ENCODE assay signal across 8 mouse cellular contexts in genomic region chr9:14175041-14175881, GRCm38 (mm10).
DNase-seq lines count a peak whose midpoint lies in the region; ATAC-seq and TF ChIP-seq lines count a peak whose summit lies in the region.

No protein-coding gene starts in this region.

- no peaks in the 10 kb centered on the region for H3K79me2 ChIP-seq in myocyte (ENCODE audit: control insufficient read depth, insufficient read depth)

- H3K36me3 ChIP-seq in embryonic facial prominence, embryonic 15.5 days, result no peaks in the 10 kb centered on the region
- H3K36me3 ChIP-seq in myocyte (ENCODE audit: control insufficient read depth, insufficient read depth), result no peaks in the 10 kb centered on the region

- no peak for TF ChIP-seq POLR2A in myocyte (IDR thresholded peaks at IDR 0.05; ENCODE audit: insufficient read length, low read depth)

- no peak overlapping the region for H3K9ac ChIP-seq in embryonic facial prominence, embryonic 15.5 days

- ATAC-seq in embryonic facial prominence, embryonic 15.5 days (ENCODE audit: insufficient number of reproducible peaks, low FRiP score, low TSS enrichment, low read depth), result no peak

- intact Hi-C loops in left cerebral cortex, adult 2 months (cut with DNase I), result loop anchor here (2.0 kb wide), 1 partner anchor 102 kb away; no protein-coding TSS in a partner anchor

- H3ac ChIP-seq in myocyte (ENCODE audit: control insufficient read depth, insufficient read length), result no peak overlapping the region

- no peaks in the 10 kb centered on the region for H3K27me3 ChIP-seq in embryonic facial prominence, embryonic 15.5 days
- no peaks in the 10 kb centered on the region for H3K27me3 ChIP-seq in myocyte (ENCODE audit: control insufficient read depth, insufficient read depth, insufficient read length)

- WGBS in embryonic facial prominence, embryonic 15.5 days, result 8% methylated on average over 11 of the region's 11 CpGs

- DNase-seq in left cerebral cortex, adult 2 months (ENCODE audit: extremely low spot score in 1 of 2, low spot score in 2 of 2), result peak in 1 of 2 experiments; percentile 18
- DNase-seq in left cerebral cortex, adult 11 months (ENCODE audit: low spot score), result no peak
- DNase-seq in NIH3T3 (ENCODE audit: low read depth), result peak; percentile 44
- DNase-seq in heart, postnatal 4 days, result peak; percentile 15
- no peak for DNase-seq in layer of hippocampus, adult 2 months (ENCODE audit: low spot score in 2 of 2)
- DNase-seq in MN1 (ENCODE audit: low spot score), result no peak

- no peak for TF ChIP-seq CTCF in left cerebral cortex, adult 2 months (IDR thresholded peaks at IDR 0.05)
- TF ChIP-seq CTCF in layer of hippocampus, adult 2 months (conservative IDR thresholded peaks at IDR 0.05), result no peak

- peaks cover 45% of the 10 kb centered on the region for H3K4me1 ChIP-seq in embryonic facial prominence, embryonic 15.5 days

- H3K4me3 ChIP-seq in left cerebral cortex, adult 2 months, result no peak overlapping the region
- H3K4me3 ChIP-seq in embryonic facial prominence, embryonic 15.5 days (replicated peaks), result no peak overlapping the region
- no peak overlapping the region for H3K4me3 ChIP-seq in layer of hippocampus, adult 2 months
- H3K4me3 ChIP-seq in myocyte, result no peak overlapping the region

- peak overlapping the region; percentile 7; the same call in 1 of the 2 replicates for H3K27ac ChIP-seq in left cerebral cortex, adult 2 months
- H3K27ac ChIP-seq in embryonic facial prominence, embryonic 15.5 days (replicated peaks), result peak overlapping the region; percentile 94
- peak overlapping the region; percentile 7; the same call in 1 of the 2 replicates for H3K27ac ChIP-seq in layer of hippocampus, adult 2 months

- H3K4me2 ChIP-seq in embryonic facial prominence, embryonic 15.5 days (replicated peaks), result peak overlapping the region; percentile 9; the same call in 1 of the 2 replicates
- H3K4me2 ChIP-seq in myocyte (ENCODE audit: low read depth), result peak overlapping the region; percentile 30

- no peaks in the 10 kb centered on the region for H3K9me3 ChIP-seq in embryonic facial prominence, embryonic 15.5 days (replicated peaks)

TF ChIP-seq in myocyte, 11 proteins besides CTCF, POLR2A, EP300 and RAD21:
- no peak for TF ChIP-seq SRF (IDR thresholded peaks at IDR 0.05; ENCODE audit: control insufficient read depth, insufficient read length, low read depth)
- TF ChIP-seq MYOD1 (IDR thresholded peaks at IDR 0.05; ENCODE audit: control insufficient read depth in 1 of 3, insufficient read length in 2 of 3, low read depth in 2 of 3), result no peak
- TF ChIP-seq USF1 (IDR thresholded peaks at IDR 0.05; ENCODE audit: low read depth), result no peak
- no peak for TF ChIP-seq MYOG (IDR thresholded peaks at IDR 0.05; ENCODE audit: control insufficient read depth in 1 of 3, insufficient read depth in 1 of 3, insufficient read length in 2 of 3, low read depth in 2 of 3)
- no peak for TF ChIP-seq TCF3 (IDR thresholded peaks at IDR 0.05; ENCODE audit: insufficient read length, low read depth)
- TF ChIP-seq REST (IDR thresholded peaks at IDR 0.05; ENCODE audit: insufficient read depth, insufficient read length), result no peak
- no peak for TF ChIP-seq CEBPB (IDR thresholded peaks at IDR 0.05; ENCODE audit: insufficient read depth, poor library complexity, severe bottlenecking)
TF ChIP-seq in myocyte: peak in this region for 0.

Comparison
In these comparisons a context has a peak if more than half of its experiments do, and no peak if none do; other contexts are left out.
1. DNase-seq: peak in NIH3T3 (single experiment) and heart, postnatal 4 days (single experiment); none in left cerebral cortex, adult 11 months (single experiment), layer of hippocampus, adult 2 months (0 of 2) and MN1 (single experiment).
2. H3K27ac ChIP-seq: peak in every context shown above with its lines; median percentile 94 in embryonic facial prominence, embryonic 15.5 days; 7 in left cerebral cortex, adult 2 months; 7 in layer of hippocampus, adult 2 months.